Mouse (Mus musculus): ENCODE results near the gene Slc26a10.
"Not testable (repeated sequence)": the region's sequence is repeated elsewhere in the genome, so short reads cannot be mapped to it uniquely, and the experiment has no call there.

Gene Slc26a10

DNA sequence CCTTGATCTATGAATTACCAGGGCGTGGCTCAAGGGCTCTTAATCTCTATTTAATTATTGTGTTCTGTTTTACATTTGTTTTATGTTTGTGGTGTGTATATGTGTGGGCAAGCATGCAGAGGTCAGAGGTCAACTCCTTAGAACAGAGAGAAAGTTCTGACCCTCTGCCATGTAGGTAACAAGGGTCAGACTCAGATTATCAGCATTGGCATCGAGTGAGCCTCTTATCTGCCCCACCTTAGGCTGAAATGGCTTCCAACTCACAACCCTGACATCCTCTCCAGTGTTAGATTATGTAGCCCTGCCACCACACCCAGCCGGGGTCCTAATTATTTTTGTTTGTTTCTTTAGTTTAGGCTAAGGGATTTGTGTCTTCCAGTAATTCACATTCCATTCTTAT, 22.0 kb downstream of the Slc26a10 start:
- DNase-seq = no peak

DNA sequence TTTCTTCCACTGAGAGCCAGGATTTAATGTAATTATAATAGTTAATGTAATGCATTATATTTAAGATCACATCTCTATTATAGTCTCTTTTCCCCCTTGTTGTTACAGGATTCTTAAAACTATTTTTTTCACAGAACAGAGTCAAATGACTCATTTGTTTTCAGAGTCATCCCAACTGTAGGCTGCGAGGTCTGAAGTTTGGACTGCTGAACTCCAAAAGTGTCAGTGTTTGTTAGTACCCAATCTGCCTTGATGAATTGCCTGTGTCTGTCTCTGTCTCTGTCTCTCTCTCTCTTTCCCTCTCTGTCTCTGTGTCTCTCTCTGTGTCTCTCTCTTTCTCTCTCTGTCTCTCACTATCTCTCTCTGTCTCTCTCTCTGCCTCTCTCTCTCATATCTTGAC, 23.9 kb downstream of the Slc26a10 start:
- no peak for DNase-seq

DNA sequence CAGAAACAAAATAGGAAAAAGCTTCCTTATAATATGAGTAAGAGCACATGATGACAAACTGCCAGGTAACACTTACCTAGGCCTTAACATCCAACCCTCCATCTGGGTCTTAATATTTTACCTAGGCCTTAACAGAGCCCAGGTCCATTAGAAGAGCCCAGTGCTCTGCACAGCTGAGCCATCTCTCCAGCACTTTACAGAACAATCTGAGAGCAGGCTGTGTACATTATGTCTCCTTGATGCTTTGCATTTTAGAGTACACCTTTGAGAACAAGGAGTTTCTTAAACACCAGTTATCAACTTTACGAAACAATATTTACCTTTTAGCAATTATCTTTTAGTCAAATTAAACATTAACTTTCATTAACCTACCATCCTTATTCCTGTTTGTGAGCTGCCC, 24.4 kb downstream of the Slc26a10 start:
- DNase-seq = no peak

DNA sequence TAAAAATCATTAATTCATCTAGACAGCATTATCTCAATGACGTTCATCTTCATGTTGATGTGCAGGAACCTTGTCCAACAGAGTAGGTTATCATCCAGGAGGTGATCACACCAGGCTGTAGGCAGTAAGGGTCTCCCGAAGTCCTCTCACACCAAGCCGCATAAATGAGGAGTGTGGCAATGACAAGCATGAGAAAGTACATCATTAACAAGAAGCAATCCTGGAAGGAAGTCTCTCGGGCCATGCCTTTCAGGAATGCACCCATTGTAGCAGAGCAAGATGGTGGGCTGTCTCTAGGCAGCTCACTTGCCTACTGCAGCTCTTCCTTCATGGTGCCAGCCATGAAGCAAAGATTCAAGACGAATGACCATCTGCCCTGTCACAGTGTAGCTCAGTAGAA, 25.8 kb downstream of the Slc26a10 start:
- no peak for DNase-seq

DNA sequence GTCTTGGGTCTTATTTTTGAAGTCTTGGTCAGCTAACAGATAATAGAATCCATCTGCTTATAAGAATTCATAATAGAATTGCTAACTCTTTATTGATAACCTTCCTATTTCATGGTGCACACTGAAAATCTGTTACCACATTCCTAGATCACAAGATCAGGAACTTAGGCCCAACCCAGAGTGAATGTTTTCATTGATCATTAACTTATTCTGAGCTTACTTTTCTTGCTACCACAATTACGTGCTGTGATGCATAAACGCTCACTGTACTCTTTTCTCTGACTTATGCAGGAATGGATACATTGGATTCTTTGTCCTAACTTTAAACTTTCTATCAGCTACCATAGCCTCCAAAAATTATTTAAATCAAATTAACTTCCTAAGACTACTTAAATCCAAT, 26.2 kb downstream of the Slc26a10 start:
- no peak for DNase-seq

DNA sequence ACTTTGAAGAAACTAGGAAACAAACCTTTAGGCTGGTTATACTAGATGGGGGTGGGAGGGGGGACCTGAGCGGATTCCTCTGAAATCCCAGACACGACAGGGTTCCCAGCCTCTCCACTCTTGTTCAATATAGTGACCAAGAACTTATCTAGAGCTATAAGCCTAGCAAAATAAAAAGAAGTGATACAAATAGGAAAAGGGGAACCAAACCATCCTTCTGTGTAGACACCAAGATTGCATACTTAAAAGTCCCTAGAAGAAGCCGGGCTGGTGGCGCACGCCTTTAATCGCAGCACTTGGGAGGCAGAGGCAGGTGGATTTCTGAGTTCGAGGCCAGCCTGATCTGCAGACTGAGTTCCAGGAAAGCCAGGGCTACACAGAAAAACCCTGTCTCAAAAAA, 27.1 kb downstream of the Slc26a10 start:
- DNase-seq = no peak

DNA sequence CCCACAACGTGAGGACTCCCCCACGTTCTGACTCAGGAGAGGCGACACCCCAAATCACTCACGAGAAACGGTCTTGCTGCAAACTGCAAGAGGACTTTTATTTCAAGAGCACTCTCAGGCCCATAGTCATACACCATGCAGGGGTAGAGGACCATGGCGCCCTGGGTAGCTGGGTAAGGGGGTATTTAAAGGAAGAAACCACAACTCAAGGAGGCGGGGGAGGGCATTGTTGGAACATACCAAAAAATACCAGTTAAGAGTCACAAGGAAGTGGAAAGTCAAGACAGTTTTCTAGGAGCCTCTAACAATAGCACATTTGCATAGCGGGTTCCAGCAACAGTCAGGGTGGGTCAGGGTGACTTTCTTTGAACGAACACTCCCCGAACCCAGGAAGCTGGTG, 27.9 kb downstream of the Slc26a10 start:
- not testable (repeated sequence) for DNase-seq

DNA sequence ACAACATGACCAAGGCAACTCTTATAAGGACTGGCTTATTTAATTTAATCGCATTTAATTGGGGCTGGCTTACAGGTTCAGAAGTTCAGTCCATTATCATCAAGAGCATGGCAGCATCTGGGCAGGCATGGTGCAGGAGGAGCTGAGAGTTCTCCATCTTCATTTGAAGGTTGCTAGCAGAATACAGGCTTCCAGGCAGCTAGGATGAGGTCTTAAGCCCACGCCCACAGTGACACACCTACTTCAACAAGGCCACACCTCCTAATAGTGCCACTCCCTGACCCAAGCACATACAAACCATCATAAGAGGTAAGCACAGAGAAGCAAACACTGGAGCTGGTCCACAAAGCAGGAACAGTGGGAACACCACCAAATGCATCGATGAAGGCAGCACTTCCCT, 29.2 kb downstream of the Slc26a10 start:
- DNase-seq = not testable (repeated sequence)

DNA sequence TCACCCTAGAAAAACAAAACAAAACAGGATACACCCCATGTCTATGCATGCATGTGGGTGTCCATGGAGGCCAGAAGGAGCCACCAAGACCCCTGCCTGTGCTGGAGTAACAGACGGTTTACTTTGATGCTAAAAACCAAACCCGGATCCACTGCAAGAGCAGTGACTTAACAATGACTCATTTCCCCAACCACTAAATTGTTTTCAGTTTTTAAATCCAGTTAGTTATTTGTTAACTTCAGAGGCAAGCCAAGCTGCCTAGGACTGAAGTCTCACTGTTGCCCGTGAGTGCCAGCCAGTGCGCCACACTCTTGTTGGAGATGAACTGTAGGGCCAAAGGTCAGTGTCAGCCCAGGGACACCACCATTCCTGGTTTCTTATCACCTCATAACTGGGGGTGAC, 30.0 kb downstream of the Slc26a10 start:
- no peak for DNase-seq

DNA sequence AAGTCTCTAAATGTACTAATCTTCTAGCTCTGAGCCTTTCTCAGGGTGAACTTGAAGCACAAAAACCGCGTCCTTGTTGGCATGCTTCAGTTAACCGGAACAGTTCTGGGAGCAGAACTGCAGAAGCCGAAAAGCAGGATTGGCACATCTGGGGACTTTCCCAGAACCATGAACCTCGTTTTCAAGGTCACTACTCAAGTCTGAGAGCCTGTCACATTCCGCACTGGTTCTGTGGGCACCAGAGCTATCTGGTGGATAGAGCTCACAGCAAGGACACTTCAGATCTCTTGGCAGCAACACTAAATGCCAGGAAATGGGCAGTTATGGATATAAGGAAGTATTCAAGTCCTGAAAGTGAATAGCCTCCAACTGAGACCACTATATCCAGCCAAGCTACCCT, 33.3 kb downstream of the Slc26a10 start:
- DNase-seq = no peak

DNA sequence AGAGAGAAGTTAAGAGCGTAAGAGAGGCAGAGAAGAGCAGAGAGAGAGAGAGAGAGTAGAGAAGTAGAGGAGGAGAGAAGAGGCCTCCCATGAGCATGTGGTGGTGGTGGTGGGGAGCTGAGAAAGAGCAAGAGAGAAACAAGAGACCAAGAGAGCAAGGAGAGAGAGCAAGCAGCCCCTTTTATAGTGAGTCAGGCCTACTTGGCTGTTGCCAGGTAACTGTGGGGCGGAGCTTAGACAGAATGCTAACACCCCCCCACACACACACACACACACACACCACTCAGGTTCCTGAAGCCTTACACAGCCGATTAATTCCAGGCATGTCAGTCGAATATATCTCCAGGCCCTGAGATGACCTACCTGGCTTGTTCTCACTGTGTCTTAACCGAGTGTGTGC, 35.1 kb downstream of the Slc26a10 start:
- no peak for DNase-seq

DNA sequence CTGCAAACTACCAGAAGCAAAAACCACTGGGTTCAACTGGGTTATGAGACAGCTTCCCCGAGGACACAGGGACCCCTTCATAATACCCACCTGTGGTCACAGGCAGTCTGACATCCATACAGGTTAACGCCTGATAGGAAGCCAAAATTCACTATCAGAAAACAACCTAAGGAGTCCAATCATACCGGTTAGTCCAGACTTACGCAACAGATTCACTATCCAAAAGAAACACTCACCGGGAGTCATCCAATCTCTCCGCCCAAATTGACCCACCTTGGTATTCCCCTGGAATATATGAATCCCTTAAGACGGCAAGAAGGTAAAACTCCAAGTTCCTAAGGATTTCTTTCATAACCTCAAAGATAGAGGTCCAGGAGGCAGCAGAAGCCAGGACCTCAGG, 35.9 kb downstream of the Slc26a10 start:
- DNase-seq = no peak

DNA sequence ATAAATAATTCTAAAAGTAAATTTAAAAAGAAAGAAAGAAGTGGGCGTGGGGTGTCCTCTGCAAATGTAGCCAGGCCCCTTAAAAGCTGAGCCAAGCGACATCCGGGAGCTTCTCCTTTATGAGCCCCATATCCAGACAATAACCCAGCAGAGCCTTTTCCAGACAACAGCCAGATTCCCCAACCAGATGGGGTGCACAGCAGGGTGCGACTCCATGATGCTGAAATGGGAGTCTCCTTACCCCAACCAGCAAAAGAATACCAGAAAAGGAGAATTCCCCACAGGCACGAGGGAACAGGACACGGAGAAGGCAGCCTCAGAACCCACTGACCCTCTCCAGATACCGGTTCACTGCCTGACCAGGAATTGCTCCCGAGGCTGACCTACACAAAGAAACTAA, 37.2 kb downstream of the Slc26a10 start:
- no peak for DNase-seq

DNA sequence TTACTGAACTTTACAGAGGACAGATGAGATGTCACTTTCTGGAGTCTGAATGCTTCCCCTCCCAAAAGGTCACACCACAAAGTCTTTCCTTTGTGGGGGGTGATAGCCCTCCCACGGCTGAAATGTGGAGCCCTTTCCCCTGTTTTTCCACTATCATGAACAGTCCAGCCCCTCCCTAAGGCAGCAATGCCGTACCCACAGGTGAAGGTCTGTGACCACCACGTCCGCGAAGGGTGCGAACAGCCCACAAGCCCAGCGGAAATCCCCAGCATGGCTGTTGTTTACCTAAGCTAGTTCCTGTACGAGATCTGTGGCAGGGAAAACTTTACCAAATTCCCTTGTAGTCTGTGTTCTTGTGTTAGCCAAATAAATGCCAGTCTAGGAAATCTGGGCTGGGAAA, 38.9 kb downstream of the Slc26a10 start:
- peak; percentile 68 for DNase-seq

DNA sequence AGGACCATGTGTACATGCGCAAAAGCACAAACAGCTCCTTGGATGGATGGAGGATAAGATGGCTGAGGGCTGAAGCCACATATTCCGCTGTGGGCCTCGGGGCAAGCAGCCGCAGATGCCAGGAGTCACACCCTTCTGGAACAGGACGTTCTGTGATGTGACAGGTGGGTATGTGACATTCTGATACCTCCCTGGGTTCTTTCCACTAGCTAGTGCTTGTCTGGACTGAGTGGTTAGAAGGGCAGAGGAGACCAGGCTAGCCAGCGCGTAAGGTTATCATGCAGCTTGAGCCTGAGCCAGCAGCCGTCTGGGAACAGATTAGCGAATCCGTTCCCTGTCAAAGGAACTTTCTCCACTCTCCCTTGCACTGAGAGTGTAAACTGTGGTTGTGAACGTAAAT, 39.5 kb downstream of the Slc26a10 start:
- DNase-seq = no peak

DNA sequence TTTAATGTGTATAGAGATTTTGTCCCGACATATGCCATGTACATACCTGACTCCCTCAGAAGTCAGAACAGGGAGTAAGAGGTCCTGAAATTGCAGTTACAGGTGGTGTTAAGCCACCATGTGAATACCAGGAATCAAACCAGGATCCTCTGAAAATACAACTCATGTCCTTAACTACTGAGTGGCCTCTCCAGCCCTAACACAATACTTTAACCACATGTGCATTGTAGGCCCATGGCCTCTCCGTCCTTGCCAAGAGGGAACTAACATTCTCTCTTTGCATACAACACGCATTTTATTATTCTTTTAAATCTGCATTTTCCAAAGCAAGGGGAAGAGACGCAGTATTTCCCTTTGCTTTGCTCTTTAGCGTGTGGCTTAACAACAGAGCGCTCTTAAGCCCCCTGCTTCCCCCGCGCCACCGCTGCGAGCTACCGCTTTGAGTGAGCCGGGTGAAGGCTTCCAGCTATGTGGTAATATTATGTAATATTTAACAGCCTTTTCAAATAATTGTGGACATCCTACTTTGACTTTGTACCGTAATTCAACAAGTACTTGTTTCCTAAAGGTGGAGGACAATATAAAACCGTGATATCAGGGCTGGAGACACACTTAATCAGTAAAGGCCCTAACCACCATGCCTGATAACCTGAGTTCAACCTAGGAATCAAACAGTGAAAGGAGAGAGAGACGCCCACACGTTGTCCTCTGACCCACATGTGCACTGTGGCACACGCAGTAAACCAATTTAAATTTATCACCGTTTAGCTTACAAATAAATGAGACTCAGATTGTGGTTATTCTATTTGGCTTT, 41.9 kb downstream of the Slc26a10 start:
- no peak for DNase-seq

DNA sequence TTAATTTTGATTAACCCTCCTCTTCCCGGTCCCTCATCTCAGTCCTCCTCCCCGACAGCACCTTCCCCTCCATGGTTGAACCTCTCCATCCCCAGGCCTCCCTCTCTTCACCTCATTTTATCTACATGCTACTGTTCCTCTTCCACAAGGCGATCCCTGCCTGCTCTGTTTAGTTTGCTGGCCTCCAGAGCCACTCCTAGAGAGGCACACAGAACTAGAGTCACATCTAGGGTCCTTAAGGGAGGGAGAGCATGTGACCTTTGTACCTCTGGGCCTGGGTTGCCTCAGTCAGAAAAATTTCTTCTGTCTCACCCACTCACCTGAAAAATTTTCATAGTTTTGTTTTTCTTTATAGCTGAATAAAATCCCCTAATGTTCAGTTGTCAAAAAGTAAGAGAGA, 42.5 kb downstream of the Slc26a10 start:
- DNase-seq = no peak

DNA sequence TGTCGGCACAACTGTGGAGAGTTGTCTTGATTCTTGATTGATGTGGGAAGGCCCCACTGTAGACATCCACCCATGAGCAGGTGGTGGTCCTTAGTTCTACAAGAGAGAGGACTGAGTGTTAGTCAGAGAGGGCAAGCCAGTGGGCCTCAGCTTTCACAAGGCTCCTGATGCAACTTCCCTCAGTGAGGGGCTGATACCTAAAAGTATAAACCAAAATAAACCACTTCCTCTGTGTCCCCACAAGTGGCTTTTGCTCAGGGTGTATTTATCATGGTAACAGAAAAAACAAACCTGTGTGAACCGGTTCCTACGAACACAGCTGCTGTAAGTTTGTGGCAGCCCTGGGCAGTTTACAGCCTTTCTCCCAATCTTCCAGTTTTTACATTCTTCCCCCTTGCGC, 43.9 kb downstream of the Slc26a10 start:
- peak; percentile 51 for DNase-seq

DNA sequence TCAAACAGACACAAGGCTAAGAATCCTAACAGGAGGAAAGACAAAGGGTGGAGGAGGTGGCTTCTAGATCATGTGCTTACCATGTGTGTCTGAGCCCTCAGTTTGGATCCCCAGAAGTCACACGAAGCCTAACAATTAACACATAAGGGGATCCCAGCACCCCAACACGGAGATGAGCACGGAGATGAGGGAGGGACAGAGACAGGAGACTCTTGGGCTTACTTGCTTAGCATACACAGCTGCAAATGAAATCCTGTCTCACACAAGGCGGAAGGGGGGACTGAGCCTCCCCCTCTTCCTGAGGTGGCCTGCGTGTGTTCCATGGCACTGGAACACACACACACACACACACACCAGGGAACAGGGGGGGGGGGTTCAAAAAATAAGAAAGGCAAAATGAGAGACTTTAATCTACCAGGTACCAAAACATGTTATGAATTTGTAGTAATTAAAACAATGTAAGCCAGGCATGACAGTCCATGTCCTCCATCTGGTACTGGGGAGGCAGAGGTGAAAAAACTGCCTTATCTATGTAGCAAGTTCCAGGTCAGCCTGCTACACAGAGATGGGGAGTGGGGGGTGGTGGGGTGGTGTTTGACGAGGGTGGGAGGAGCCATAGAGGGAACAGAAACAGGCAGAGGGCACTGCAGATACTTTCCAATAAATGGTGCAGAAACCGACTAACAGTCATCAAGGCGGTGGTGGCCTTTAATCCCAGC, 45.2 kb downstream of the Slc26a10 start:
- peak; percentile 70 for DNase-seq

DNA sequence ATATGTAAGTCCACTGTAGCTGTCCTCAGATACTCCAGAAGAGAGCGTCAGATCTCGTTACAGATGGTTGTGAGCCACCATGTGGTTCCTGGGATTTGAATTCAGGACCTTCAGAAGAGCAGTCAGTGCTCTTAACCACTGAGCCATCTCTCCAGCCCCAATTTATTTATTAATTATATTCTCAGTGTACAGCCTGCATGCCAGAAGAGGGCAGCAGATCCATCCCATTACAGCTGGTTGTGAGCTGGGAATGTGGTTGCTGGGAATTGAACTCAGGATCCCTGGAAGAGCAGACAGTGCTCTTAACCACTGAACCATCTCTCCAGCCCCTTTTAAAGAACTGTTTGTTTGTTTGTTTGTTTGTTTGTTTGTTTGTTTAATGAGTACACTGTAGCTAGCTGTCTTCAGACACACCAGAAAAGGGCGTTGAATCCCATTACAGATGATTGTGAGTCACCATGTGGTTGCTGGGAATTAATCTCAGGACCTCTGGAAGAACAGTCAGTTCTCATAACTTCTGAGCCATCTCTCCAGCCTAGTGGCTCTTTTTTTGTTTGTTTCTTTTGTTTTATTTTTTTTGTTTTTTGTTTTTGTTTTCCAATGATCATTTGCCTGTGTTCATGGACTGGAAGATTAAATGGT, 45.9 kb downstream of the Slc26a10 start:
- DNase-seq = not testable (repeated sequence)

DNA sequence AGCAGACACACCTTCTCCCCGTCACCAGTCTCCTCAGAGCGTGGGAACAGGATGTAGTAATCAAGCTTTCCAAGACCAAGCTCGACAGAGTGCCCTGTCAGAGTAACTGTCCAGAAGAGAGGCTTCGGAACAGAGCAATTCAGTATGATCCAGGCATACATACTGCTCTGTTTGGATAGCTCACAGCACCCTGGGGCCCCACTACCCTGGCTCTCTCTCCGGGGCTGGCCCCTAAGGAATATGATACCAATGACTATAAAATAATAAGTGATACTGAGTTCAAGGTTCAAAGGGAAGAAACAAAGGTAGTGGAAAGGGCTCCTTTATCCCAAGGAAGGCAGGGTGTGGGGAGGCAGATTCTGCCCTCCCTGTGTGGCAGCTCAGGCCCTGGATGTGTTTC, 48.0 kb downstream of the Slc26a10 start:
- DNase-seq = no peak

DNA sequence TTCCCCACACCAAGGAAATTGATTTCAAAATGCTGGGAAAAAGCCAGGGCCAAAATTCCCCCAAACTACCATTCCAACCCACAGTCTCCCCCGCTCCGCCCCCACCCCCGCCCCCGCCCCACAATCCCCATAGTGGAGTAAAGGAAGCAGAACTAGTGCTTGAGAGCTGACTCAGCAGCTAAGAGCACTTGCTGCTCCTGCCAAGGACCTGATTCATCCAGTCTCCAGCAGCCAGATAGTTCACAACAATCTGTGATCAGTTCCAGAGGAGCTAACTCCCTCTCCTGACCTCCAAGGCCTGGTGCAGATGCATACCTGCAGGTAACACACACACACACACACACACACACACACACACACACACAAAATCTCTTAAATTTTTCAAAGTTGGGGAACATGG, 51.0 kb downstream of the Slc26a10 start:
- DNase-seq = no peak

DNA sequence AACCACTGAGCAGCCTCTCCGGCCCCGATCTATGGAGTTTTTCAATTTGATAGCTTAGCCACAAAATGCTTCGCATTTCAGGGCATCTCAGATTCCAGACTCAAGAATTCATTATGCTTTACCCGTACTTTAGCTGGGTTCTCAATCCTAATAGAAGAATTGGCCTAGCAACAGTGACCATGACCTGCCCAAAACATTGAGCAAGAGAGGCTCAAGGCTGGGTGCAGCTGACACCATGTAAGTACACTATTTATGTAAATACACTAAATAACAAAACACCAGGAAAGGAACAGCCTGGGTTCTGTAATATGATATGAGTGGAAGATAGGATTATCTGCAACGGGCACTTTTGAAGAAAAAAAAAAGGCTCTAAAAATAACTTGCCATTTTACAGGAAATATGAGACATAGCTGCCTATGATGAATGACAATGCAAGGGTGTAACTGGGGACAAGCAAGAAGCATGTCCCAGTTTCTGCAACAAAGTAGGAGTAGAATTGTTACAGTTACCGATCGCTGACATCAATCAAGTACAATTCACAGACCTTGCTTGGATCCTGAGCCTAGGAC, 52.6 kb downstream of the Slc26a10 start:
- no peak for DNase-seq

DNA sequence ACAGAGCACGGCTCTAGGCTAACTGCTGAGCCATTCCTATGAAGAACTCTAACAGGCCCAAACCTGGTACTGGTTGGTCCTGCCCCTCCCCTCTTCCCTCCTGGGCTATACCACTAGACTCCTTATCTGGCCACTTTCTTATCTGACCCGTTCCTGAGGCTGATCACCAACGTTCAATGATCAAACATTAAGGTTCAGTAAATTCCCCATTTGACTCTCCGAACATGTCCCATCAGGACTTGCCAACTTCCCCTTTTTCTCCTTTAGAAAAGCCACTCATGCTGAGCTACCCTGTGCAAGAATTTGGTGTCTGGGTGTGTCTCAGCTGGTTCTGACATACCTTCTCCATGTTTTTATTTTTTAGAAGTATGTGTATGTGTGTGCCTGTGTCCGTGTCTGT, 53.9 kb downstream of the Slc26a10 start:
- DNase-seq = no peak
